Mouse (Mus musculus) embryo, embryonic 10 days (tissue): ENCODE data around the gene Pcbp2.

Source experiments
- DNase-seq: peaks from one replicate; pipeline ENCODE4 v3.0.0-alpha.2; 2015; ENCODE audit warnings: low spot score

Pcbp2 gene

DNA sequence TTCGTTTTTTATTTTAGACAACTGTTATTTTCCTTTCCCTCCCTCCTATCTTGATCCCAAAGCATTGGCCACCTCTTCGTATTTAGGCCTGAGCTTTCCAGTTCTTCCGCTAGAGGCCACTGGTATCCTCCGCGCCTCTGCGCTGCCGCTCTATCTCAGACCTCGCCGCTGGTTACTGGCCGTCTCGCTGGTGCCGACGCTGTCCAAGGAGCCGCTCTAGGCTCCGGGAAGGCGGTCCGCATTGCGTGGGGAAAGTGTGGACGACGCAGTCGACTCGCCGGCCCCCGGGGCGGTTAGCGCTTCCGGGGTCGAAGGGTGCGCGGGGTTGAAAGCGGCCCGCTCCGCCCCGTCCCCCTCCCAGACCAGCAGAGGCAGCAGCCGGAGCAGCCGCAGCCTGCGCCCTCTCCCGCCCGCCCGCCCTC is at the start of gene Pcbp2:
Pcbp2 (plus strand) TSS at position 357 of the 422 bp plus-strand sequence.
- DNase-seq: peak; percentile 98

DNA sequence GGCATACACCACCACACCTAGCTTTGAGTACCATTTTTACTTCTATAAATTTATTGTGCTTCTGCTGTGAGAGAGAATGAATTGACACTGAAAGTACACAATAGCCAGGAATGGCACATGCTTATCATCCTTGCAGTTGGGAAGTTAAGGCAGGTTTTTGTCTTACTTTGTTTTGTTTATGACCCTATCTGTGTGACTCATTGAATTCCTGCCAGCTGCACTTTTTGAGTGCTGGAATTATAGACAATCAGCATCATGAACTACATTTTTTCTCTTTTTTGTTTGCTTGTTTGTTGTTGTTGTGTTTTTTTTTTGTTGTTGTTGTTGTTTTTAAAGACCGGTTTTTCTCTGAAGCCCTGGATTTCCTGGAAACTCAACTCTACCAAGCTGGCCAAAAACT is 49.4 kb upstream of the Pcbp2 start:
- no peak for DNase-seq

GRCm38 (mm10) chr15:102421437-102421836 is 48.9 kb upstream of the Pcbp2 start:
- DNase-seq: peak; percentile 85

DNA sequence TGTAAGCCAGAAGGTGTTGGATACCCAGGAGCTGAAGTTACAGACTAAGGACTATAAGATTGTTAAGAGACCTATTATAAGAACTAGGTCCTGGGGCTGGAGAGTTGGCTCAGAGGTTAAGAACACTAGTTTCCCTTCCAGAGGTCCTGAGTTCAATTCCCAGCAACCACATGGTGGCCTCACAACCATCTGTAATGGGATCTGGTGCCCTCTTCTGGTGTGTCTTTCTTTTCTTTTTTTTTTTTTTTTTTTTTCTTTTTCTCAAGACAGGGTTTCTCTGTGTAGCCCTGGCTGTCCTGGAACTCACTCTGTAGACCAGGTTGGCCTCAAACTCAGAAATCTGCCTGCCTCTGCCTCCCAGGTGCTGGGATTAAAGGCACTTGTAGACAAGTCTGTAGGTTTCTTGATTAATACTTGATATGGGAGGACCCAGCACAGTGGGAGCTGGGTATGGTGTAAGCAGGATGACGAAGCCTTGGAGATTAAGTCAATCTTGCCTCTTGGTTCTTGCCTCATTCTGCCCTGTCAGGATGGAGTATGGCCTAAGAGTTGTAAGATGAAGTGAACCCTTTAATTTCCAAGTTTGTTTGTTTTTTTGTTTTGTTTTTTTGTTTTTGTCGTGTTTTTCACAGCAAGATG is 46.6 kb upstream of the Pcbp2 start:
- no peak for DNase-seq

DNA sequence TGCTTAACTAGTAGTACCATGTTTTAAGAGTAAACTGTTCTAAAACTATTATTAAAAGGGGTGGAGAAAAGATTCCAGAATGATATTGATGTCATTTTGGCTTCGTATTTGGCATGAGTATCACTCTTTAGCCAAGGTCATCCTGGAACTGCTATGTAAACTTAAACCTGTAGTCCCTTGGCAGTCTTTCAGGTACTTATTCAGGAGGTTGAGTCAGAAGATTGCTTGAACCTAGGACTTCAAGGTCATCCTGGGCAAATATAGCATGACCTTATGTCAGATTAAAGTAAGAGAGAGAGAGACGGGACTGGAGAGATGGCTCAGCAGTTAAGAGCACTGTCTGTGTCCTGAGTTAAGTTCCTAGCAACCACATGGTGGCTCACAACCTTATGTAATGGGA is 45.7 kb upstream of the Pcbp2 start:
- DNase-seq: no peak

GRCm38 (mm10) chr15:102426963-102427362 is 43.4 kb upstream of the Pcbp2 start:
- no peak for DNase-seq

DNA sequence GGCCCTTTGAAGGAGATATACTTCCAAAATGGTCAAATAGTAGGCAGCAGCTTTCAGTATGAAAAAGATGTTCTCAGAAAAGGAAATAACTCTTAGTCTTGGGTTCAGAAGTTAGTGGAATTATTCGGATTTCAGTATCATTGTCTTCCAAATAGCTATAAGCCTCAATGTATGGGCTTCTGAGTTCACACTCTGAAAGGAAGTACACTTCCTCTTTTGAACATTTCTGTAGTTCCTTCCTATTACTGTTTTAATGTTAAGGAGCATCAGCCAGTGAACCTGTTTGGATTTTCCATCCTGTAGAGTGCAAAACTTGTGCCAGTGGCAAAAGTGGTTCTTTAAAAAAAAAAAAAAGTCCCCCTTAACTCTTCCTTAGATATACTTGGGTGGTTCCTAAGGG is 38.3 kb upstream of the Pcbp2 start:
- no peak for DNase-seq

DNA sequence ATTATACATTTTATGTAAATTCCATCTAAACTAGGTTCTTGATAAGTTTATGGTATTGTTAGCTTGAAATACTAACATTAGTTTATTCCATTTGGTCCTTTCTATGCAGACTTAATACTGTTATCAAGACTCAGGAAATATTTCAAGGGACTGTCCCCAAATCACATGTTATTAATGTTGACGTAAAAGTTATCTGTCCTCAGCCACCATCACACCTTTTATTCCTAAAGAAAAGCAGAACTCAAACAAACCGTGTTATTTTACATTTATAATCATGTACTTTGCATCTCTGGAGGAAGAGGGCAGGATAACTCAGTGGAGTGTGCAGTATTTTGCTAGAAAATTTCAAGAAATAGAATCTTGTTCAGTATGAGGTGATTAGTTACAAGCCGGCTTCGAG is 37.2 kb upstream of the Pcbp2 start:
- no peak for DNase-seq

DNA sequence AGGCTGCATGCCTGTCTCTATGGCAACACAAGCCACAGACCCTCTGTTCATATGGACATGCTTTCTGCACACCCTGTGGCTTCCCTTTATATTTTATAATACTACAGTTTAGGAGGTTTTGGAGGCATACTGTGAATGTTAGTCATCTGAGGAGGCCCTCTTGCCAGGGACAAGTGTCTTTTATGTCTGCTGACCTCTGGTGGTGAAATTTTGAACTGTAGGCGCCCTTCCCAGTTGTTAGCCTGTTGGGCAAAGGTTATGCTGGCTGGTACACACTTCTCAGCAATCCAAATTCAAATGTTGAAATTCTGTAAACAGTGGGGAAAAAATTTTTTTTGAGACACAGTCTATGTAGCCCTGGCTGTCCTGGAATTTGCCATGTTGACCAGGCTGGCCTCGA is 27.8 kb upstream of the Pcbp2 start:
- DNase-seq: peak; percentile 75

DNA sequence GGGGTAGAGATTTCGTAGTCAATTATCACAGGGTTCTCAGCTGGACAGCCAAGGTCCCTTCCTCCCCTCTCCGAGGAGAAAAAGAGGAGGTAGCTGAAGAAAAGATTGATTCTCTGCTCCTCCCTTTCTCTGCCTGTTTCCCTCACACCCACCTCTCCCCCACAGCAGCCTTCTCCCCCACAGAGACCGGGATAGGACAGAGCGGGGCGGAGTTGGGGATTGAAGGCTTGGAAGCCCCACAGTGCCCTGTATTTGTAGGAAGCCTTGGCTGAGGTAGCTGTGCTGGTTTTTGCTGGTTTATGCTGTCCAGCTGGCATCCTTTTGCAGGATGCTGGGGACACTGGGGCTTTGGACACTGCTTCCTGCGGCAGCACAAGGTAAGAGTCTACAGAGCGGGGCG is 25.2 kb upstream of the Pcbp2 start, which contains the start of gene Amhr2:
Amhr2 (plus strand) TSS at position 222 of the 400 bp plus-strand sequence.
- DNase-seq: no peak

DNA sequence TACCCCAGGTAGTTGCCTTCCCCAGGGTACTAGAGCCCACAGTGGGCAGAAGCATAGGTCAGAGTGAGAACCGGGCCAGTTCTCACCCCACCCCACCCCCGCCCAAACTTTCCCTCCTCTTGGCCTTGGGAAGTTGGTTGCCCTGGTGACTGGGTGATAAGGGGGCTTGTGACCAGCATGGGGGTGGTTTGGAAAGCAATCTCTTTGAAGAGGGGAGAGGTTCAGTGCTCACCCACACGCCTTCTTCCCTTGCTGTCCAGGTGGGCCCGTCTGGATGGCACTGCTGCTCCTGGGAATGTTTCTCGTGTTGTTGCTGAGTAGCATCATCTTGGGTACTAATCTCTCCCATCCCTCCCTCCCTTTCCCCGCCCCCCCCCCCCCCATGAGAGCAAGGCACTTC is 23.9 kb upstream of the Pcbp2 start:
- no peak for DNase-seq

DNA sequence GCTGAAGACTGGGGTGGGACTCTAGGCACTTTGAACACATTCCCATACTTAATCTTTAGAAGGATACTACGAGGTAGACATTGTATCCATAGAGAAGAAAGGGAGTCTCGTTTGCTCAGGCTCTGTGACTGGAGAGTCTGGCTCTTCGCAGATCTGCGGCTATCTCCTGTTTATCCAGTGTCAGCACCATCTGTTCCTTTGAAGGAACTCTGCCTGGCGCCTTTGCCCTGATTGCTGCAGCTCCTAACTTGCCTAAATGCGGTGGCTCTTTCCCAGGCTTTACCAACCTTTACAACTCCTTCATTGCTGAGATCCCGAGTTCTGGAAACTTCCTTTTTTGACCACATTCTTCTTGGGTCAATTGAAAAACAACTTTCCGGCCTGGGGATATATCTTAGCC is 21.0 kb upstream of the Pcbp2 start:
- DNase-seq: no peak

GRCm38 (mm10) chr15:102450928-102451327 is 19.4 kb upstream of the Pcbp2 start:
- DNase-seq: no peak

DNA sequence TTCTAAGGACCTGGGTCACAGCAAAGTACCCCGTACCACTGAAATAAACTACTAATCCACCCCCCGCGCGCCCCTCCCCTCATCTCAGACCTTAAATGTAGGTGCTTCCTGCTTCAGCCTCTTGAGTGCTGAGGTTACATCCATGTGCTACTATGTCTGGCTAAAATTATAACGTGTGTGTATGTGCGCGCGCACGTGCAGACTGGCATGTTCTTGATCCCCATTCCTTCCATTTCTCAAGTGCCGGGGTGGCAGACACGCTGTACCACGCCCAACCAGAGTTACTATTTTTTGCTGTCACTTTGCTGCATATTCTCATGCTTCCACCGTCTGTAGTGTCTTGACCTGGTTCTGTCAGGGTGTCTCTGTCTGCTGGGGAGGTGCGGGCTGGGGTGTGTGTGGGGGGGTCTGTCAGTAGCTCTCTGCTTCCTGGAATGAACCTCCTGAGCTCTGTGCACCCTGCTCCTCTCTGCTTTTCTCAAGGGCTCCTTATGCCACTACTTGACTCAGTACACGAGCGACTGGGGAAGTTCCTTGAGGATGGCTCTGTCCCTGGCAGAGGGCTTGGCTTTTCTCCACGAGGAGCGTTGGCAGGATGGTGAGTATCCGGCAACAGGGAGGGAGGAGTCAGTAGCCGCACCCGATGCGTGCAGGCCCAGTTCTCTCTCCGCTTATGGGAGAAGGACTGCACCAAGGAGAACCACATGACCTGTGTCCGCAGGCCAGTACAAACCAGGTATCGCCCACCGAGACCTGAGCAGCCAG is 18.5 kb upstream of the Pcbp2 start:
- no peak for DNase-seq

GRCm38 (mm10) chr15:102455993-102456392 is 14.3 kb upstream of the Pcbp2 start:
- DNase-seq: peak; percentile 49

DNA sequence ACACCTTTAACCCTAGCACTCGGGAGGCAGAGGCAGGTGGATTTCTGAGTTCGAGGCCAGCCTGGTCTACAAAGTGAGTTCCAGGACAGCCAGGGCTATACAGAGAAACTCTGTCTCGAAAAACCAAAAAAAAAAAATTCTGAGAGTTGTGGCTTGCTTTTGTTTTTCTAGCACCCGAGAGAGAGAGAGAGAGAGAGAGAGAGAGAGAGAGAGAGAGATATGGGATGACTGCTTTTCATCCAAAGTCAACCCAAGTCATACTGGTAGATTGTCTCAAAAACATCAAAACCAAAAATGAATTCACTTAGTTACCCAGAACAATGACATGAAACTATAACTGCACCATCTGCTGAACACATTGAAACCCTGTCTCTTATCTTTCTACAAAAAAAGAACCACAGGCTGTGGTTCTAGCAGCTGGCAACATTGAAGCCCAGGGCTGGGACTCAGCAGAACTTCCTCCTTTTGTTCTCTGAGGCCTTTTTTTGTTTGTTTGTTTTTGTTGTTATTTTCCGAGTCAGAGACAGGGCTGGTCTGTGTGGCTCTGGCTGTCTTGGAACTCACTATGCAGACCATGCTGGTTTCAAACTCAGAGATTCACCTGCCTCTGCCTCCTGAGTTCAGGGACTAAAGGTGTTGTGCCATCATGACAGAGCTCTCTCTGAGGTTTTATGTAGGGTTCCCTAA is 12.1 kb upstream of the Pcbp2 start:
- DNase-seq: no peak

DNA sequence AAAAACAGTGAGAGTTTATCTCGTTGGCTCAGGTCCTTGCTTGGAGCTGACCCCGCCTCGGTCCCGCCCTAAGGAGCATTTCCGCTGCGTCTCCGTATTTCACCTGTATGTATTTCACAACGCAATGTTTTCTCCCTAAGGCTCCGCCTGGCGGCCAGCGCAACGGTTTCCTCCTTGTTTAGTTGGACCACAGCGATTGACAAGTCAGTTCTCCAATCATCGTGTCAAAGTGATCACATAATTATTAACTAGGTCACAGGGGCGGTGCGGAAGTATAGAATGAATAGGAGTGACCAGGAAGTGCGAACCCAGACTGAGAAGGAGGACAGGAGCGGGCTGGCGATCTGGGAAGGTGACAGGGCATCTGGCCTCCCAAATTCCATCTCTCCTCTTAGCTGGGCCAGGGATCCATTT is 11.4 kb upstream of the Pcbp2 start, which contains the start of gene Prr13:
Prr13 (plus strand) TSS at position 125 of the 414 bp plus-strand sequence.
- DNase-seq: peak; percentile 97

- DNase-seq: no peak
Measured at GRCm38 (mm10) chr15:102459381-102459780, 11.0 kb upstream of the Pcbp2 start.

GRCm38 (mm10) chr15:102459847-102460246 is 10.5 kb upstream of the Pcbp2 start:
- no peak for DNase-seq

GRCm38 (mm10) chr15:102460409-102460808 is 9.9 kb upstream of the Pcbp2 start:
- DNase-seq: no peak

GRCm38 (mm10) chr15:102460971-102461370 is 9.4 kb upstream of the Pcbp2 start:
- no peak for DNase-seq

- DNase-seq: no peak
Measured at GRCm38 (mm10) chr15:102461430-102462075, 8.8 kb upstream of the Pcbp2 start.
